Mouse (Mus musculus) CH12.LX (cell line): ENCODE measurements at regions not wholly inside any gene's neighbourhood (a gene's known extent, or its start where the extent isn't known, plus 50 kb on each side); places are given as distances from the start of the nearest gene placed in this dataset.

Experiments used
- DNase-seq: peaks from one replicate; pipeline ENCODE4 v3.0.0-alpha.2; 2013; ENCODE audit errors: extremely low read depth
- H3K27ac ChIP-seq: 2 replicates; pipeline ENCODE4 v1.5.1; 2012; ENCODE audit warnings: low read depth, mild to moderate bottlenecking, control low read depth, moderate library complexity; ENCODE audit not compliant: insufficient read depth
- H3K27me3 ChIP-seq: replicated peaks from 2 replicates; pipeline ENCODE3; 2012; ENCODE audit warnings: inconsistent platforms
- H3K36me3 ChIP-seq, 2 experiments: replicated peaks in 1 of 2; 2 replicates each; pipeline versions ENCODE3 to v1.6.1; 2012; ENCODE audit warnings: inconsistent platforms in 1 of 2, low read length in 1 of 2, mild to moderate bottlenecking in 1 of 2, mixed read lengths in 1 of 2, moderate library complexity in 1 of 2; ENCODE audit not compliant: control insufficient read depth in 1 of 2, insufficient read depth in 1 of 2
- H3K4me1 ChIP-seq, 2 experiments: 2 replicates each; pipeline ENCODE4 v1.6.1; 2012; ENCODE audit warnings: inconsistent platforms in 1 of 2, moderate library complexity in 1 of 2; ENCODE audit not compliant: insufficient read depth in 2 of 2, control insufficient read depth in 1 of 2
- H3K4me2 ChIP-seq: 2 replicates; pipeline ENCODE4 v1.6.1; 2012; ENCODE audit warnings: low read depth, mild to moderate bottlenecking, control low read depth; ENCODE audit not compliant: poor library complexity, insufficient read depth, severe bottlenecking
- H3K4me3 ChIP-seq, 3 experiments: fragments of 150-350 bp in 1 of 3; sonication (generic) in 1 of 3; replicated peaks in 1 of 3; 2 replicates each; pipeline versions ENCODE3 to v1.5.1; 2011 to 2012; ENCODE audit warnings: low read depth in 2 of 3, low read length in 2 of 3, mild to moderate bottlenecking in 2 of 3, moderate library complexity in 2 of 3, control low read depth in 1 of 3, improper control_type of control experiment in 1 of 3, inconsistent platforms in 1 of 3, mixed read lengths in 1 of 3; ENCODE audit not compliant: poor library complexity in 1 of 3
- H3K79me2 ChIP-seq: replicated peaks from 2 replicates; pipeline ENCODE4 v1.6.1; 2012; ENCODE audit warnings: mild to moderate bottlenecking, moderate library complexity; ENCODE audit not compliant: control insufficient read depth, poor library complexity, insufficient read depth, severe bottlenecking; ENCODE audit errors: extremely low read depth
- H3K9ac ChIP-seq: 2 replicates; pipeline ENCODE4 v1.6.1; 2012; ENCODE audit warnings: low read depth, mild to moderate bottlenecking, control low read depth, moderate library complexity; ENCODE audit not compliant: insufficient read depth
- H3K9me3 ChIP-seq: replicated peaks from 2 replicates; pipeline ENCODE3; 2012; ENCODE audit warnings: low read length, inconsistent platforms, mixed read lengths
- CHD1 ChIP-seq: IDR thresholded peaks from 2 replicates; pipeline ENCODE4 v1.6.1; 2012; ENCODE audit warnings: low read depth, low read length, improper control_type of control experiment, inconsistent platforms
- CHD2 ChIP-seq: IDR thresholded peaks from 2 replicates; pipeline ENCODE4 v1.6.1; 2011; ENCODE audit warnings: low read length, improper control_type of control experiment
- CTCF ChIP-seq, 2 experiments: IDR thresholded peaks in 1 of 2; conservative IDR thresholded peaks in 1 of 2; 2 replicates each; pipeline ENCODE4 v1.5.1; 2011 to 2012; ENCODE audit warnings: low read depth in 2 of 2, low read length in 2 of 2, improper control_type of control experiment in 1 of 2, inconsistent platforms in 1 of 2, mild to moderate bottlenecking in 1 of 2, moderate library complexity in 1 of 2
- E2F4 ChIP-seq: IDR thresholded peaks from 2 replicates; pipeline ENCODE4 v1.6.1; 2011; ENCODE audit warnings: low read depth, low read length, improper control_type of control experiment; ENCODE audit not compliant: insufficient replicate concordance
- ELF1 ChIP-seq: IDR thresholded peaks from 2 replicates; pipeline ENCODE4 v1.6.1; 2014; ENCODE audit warnings: low read depth, mild to moderate bottlenecking, inconsistent platforms, low read length, improper control_type of control experiment
- EP300 ChIP-seq: IDR thresholded peaks from 2 replicates; pipeline ENCODE4 v1.6.1; 2011; ENCODE audit warnings: low read length, improper control_type of control experiment
- ETS1 ChIP-seq: conservative IDR thresholded peaks from 2 replicates; pipeline ENCODE4 v1.6.1; 2012; ENCODE audit warnings: low read depth, mild to moderate bottlenecking, inconsistent platforms, low read length, improper control_type of control experiment, moderate library complexity
- MAX ChIP-seq: IDR thresholded peaks from 2 replicates; pipeline ENCODE4 v1.6.1; 2011; ENCODE audit warnings: low read length, improper control_type of control experiment
- NELFE ChIP-seq: IDR thresholded peaks from 2 replicates; pipeline ENCODE4 v1.6.1; 2011; ENCODE audit warnings: low read depth, low read length, improper control_type of control experiment
- POLR2AphosphoS2 ChIP-seq: IDR thresholded peaks from 2 replicates; pipeline ENCODE4 v1.6.1; 2011; ENCODE audit warnings: low read depth, low read length, improper control_type of control experiment
- RAD21 ChIP-seq: IDR thresholded peaks from 2 replicates; pipeline ENCODE4 v1.6.1; 2011; ENCODE audit warnings: low read depth, mild to moderate bottlenecking, low read length, improper control_type of control experiment, moderate library complexity
- SMC3 ChIP-seq: IDR thresholded peaks from 2 replicates; pipeline ENCODE4 v1.6.1; 2011; ENCODE audit warnings: low read depth, low read length, improper control_type of control experiment
- USF2 ChIP-seq: conservative IDR thresholded peaks from 2 replicates; pipeline ENCODE4 v1.6.1; 2011; ENCODE audit warnings: low read depth, low read length, improper control_type of control experiment
- ZKSCAN1 ChIP-seq: IDR thresholded peaks from 2 replicates; pipeline ENCODE4 v1.6.1; 2012; ENCODE audit warnings: low read depth, inconsistent platforms, low read length, improper control_type of control experiment, borderline replicate concordance
- ZNF384 ChIP-seq: IDR thresholded peaks from 2 replicates; pipeline ENCODE4 v1.6.1; 2012; ENCODE audit warnings: low read depth, low read length, improper control_type of control experiment, inconsistent platforms
- dilution Hi-C: fragments of 300-500 bp; cut with MboI; formaldehyde crosslinking; loops from 2 replicates; pipeline ENCODE4 v1.14.3; 2020; ENCODE audit warnings: low sequenced_read_pairs; ENCODE audit not compliant: extremely low pct_unique_long_range_greater_than_20kb, extremely low pct_ligation_motif_present
- in situ Hi-C: fragments of 300-500 bp; cut with MboI; formaldehyde crosslinking; loops from 3 replicates; pipeline ENCODE4 v1.14.3; 2019; ENCODE audit warnings: low sequenced_read_pairs, low pct_ligation_motif_present, low pct_unique_long_range_greater_than_20kb, mixed read lengths

DNA sequence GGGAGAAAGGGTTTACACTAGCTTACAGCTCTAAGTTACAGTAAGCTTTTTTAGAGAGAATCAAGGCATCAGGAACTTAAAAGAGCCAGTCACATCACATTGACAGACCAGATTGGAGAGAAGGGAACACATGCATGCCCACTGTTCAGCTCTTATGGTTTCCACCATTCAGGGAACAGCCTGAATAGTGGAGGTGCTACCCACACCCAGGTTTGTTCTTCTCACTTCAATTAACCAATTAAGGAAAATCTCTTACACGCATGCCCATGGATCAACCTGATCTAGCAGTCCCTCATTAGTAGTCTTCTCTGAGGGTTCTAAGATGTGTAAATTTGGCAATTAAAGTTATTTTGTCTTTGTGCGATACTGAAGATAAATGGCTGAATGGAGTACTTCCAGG is 419.2 kb upstream of the Tusc1 start:
- Histone ChIP-seq H3K36me3 (no peaks in the 10 kb centered on the region), H3K27ac (no peak overlapping the region), H3K4me1 (no peaks in the 10 kb centered on the region), H3K4me2 (no peak overlapping the region), H3K27me3 (no peaks in the 10 kb centered on the region), H3K79me2 (no peaks in the 10 kb centered on the region), H3K4me3 (no peak overlapping the region), H3K9ac (no peak overlapping the region), H3K9me3 (peaks cover 4% of the 10 kb centered on the region)
- no peak for DNase-seq
- dilution Hi-C loops (no loop called here), in situ Hi-C loops (no loop called here)
- TF ChIP-seq EP300 (no peak), SMC3 (no peak)

DNA sequence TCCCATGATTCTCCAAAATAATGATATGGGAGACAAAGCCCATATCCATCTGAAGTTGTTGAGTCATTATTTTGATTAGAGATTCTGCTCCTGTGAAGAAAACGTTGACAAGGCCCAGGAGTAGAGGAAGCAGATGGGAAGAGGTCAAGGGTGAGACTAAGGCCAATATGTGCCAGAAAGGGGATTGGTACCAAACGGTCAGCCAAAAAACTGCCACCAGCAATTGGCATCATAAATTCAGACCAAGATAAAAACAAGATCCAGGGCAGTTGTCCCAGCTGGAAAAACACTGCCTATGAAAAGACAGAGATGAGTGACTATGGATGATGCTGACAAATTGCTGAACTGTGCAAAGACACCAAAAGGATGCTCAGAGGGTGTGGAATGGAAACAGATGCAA is 411.0 kb upstream of the Tusc1 start:
- Histone ChIP-seq H3K36me3 (no peaks in the 10 kb centered on the region), H3K4me1 (no peaks in the 10 kb centered on the region), H3K9ac (no peak overlapping the region), H3K79me2 (no peaks in the 10 kb centered on the region), H3K27ac (no peak overlapping the region), H3K9me3 (peaks cover 4% of the 10 kb centered on the region), H3K27me3 (no peaks in the 10 kb centered on the region), H3K4me3 (no peak overlapping the region), H3K4me2 (no peak overlapping the region)
- in situ Hi-C loops (no loop called here), dilution Hi-C loops (no loop called here)
- no peak for DNase-seq
- TF ChIP-seq CHD1 (no peak), E2F4 (no peak), ELF1 (no peak), EP300 (no peak), POLR2AphosphoS2 (no peak), RAD21 (no peak), CHD2 (no peak), MAX (no peak), SMC3 (no peak), CTCF (conservative IDR thresholded peaks at IDR 0.05 in 1 of 2, IDR thresholded peaks at IDR 0.05 in 1 of 2; ENCODE audit: low read depth in 2 of 2, low read length in 2 of 2) (no peak), ZKSCAN1 (no peak), USF2 (no peak)

DNA sequence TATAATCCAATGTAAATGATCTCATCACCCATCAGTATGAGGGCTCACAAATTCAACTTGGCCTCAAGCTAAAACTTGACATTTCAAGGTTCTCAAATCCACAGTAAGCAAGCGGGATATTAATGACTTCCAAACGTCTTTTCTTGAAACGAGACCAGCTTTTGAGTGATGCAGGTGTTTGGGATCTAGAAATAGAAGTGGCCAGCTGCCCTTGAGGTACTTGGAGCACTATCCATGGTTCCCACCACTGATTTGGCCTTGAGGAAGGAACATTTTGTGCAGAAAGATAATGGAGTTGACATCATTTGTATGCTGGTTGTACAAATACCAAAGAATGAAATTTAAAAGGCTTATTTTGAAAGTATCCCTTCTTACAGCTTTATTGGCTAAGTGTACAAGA is 378.4 kb upstream of the Tusc1 start:
- Histone ChIP-seq H3K27ac (no peak overlapping the region), H3K36me3 (no peaks in the 10 kb centered on the region), H3K27me3 (no peaks in the 10 kb centered on the region), H3K4me3 (no peak overlapping the region), H3K9ac (no peak overlapping the region)
- DNase-seq: no peak
- no peak for TF ChIP-seq USF2
- TF ChIP-seq RAD21: no peak
- no peak for TF ChIP-seq NELFE
- no peak for TF ChIP-seq CHD2
- TF ChIP-seq ETS1: no peak
- TF ChIP-seq ZNF384: no peak
- no peak for TF ChIP-seq CTCF (conservative IDR thresholded peaks at IDR 0.05 in 1 of 2, IDR thresholded peaks at IDR 0.05 in 1 of 2; ENCODE audit: low read depth in 2 of 2, low read length in 2 of 2)
- TF ChIP-seq, all 38 proteins: peak for 0
- Histone ChIP-seq H3K4me2 (no peak overlapping the region), H3K9me3 (no peaks in the 10 kb centered on the region), H3K79me2 (no peaks in the 10 kb centered on the region), H3K4me1 (no peaks in the 10 kb centered on the region)
- in situ Hi-C loops (no loop called here), dilution Hi-C loops (no loop called here)
